Mouse (Mus musculus) CD4-positive, CD25-positive, alpha-beta regulatory T cell, adult 4 months (primary cell): ENCODE data around the gene Cdh24. TPM values are rescaled to one million over a fixed set of nuclear protein-coding genes. Genes with fewer than 3 reads are reported as not detected.
A peak's percentile ranks its signal among the peaks of the same experiment; 100 is the strongest.

ENCODE experiments used
- ATAC-seq: one replicate; pipeline ENCODE4 v1.8.0; 2017
- polyA plus RNA-seq, 2 experiments: library from polyadenylated mRNA; unstranded; fragments of 100-300 nt; shearing (Covaris generic); gene quantifications; one replicate each; pipeline ENCODE4 v1.2.1; 2017

Cdh24 gene
- polyA plus RNA-seq, 2 experiments from 2014 or later = 0.15 to 0.16 TPM

GRCm38 (mm10) chr14:54603686-54604085 lies 37.5 kb downstream of the Cdh24 start:
- ATAC-seq = no peak

DNA sequence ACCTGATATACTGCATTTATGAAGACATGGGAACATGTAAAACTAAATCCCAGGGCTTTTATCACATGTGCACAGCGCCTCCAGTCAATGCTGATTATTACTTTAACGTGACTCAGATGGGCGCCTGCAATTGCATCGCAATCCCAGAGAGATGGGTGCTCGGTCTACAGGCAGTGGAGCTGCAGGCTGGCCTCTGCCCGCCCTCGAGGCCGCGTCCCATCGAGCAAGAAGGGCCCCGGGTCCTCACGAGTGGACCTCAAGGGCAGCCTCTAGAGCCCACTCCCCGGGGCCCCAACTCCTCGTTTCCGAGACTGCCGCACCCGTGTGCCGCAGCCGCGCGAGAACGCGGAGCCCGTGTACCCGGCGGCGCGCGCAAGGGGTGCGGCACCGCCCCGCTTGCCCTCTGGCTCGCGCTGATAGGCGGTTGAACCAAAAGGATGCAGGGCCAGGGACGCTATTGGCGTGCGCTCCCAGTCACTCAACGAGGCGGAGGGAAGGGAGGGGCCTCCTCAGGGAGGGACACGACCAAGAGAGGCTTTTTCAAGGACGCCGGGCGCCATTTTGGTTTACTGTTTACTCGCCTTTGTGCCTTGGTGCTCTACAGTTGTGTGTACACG lies 38.0 kb downstream of the Cdh24 start:
- ATAC-seq = peak; percentile 98

GRCm38 (mm10) chr14:54602613-54603012 lies 38.6 kb downstream of the Cdh24 start:
- peak; percentile 4 for ATAC-seq

GRCm38 (mm10) chr14:54601601-54602000 lies 39.6 kb downstream of the Cdh24 start:
- no peak for ATAC-seq

GRCm38 (mm10) chr14:54597084-54597483 lies 44.1 kb downstream of the Cdh24 start:
- ATAC-seq = no peak

- ATAC-seq = no peak
Observed at GRCm38 (mm10) chr14:54594631-54595414, 46.3 kb downstream of the Cdh24 start.

- ATAC-seq = no peak
Observed at GRCm38 (mm10) chr14:54594055-54594454, 47.1 kb downstream of the Cdh24 start.

DNA sequence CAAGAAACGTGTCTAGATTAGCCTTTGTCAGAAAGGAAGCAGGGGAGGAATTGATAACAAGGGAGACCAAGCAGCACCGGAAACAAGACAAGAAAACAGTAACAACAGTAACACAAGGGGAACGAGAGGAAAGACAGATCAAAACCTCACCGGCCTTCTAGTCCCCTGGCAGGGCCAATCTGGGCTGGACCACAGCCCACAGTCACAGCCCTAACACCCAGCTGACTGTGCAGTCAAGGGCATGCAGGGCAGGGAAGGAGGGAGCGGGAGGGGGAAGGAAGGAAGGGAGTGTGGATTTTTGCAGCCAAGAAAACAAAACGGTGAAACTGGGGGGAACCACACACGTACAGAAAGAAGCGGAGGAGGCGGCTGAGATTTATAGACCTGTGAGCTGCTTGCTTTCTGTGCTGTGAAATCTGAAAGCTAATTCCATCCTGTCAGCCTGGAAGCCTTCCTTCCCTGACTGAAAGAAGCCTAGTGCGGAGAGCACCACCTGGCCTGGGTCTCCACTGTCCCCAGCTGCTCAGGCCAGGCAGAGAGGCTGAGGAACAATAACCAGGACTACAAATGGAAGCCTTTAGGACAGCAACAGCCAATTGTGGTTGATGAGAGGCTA lies 48.7 kb downstream of the Cdh24 start:
- no peak for ATAC-seq

- no peak for ATAC-seq
Observed at GRCm38 (mm10) chr14:54591056-54591455, 50.1 kb downstream of the Cdh24 start.

DNA sequence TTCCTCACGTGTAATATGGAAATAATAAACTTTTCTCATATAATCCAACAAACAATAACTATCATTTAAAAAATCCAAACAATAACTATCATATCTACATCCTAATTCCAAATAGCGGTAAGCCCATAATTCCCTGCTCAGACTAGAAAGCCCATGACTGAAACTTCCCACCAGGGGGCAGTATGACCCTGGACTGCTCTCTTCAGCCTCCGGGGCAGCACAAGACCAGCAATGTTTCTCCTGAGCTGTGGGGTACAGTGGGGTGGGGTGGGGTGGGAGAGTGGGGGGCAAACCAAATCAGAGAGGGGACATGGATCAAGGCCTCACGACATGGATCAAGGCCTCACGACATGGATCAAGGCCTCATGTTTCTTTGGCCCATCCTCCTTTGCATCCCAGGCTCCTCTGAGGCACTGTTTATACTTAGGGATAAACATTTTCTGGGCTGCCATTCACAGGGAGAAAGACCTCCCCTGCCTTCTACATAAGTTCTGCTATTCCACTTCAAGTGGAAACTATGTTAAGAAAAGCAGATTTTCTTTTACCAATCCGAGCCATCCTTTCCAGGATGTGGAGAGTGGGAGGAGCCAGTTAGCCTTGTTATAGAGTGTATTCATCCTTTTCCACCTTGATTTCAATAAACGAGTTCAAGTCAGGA lies 57.4 kb downstream of the Cdh24 start:
- ATAC-seq = peak; percentile 49

GRCm38 (mm10) chr14:54582536-54582935 lies 58.6 kb downstream of the Cdh24 start:
- no peak for ATAC-seq

Other genes with a start within 250 kb of the Cdh24 start
- 1 to 10 TPM; 1.2 to 1.3 TPM for gene Slc7a7, start 223.6 kb downstream of the Cdh24 start, polyA plus RNA-seq
- gene Mrpl52, start 214.5 kb downstream of the Cdh24 start, polyA plus RNA-seq = 100 to 1,000 TPM; 216 to 249 TPM
- not detected for gene Mmp14, start 209.8 kb downstream of the Cdh24 start, polyA plus RNA-seq
- 10 to 100 TPM; 59.9 to 60.2 TPM for gene Lrp10, start 177.2 kb downstream of the Cdh24 start, polyA plus RNA-seq
- 1 to 10 TPM in 1 of 2 experiments, under 1 TPM in 1; 0.54 to 1.1 TPM for gene Rem2, start 165.3 kb downstream of the Cdh24 start, polyA plus RNA-seq
- gene Prmt5, start 123.8 kb downstream of the Cdh24 start, polyA plus RNA-seq = 10 to 100 TPM; 44.9 to 54.8 TPM
- 10 to 100 TPM; 21.0 to 28.8 TPM for gene Haus4, start 86.7 kb downstream of the Cdh24 start, polyA plus RNA-seq
- gene Ajuba, start 63.8 kb downstream of the Cdh24 start, polyA plus RNA-seq = not detected
- 1 to 10 TPM; 3.7 to 6.9 TPM for gene 4931414P19Rik, start 35.4 kb downstream of the Cdh24 start, polyA plus RNA-seq
- 100 to 1,000 TPM; 154 to 163 TPM for gene Psmb5, start 23.3 kb downstream of the Cdh24 start, polyA plus RNA-seq
- gene Psmb11, start 19.9 kb downstream of the Cdh24 start, polyA plus RNA-seq = not detected
- gene Gm17606, start 412 bp downstream of the Cdh24 start, polyA plus RNA-seq = not detected
- 100 to 1,000 TPM in 1 of 2 experiments, 10 to 100 TPM in 1; 98.9 to 105 TPM for gene 1700123O20Rik, start 44.9 kb upstream of the Cdh24 start, polyA plus RNA-seq
- gene Acin1, start 45.6 kb upstream of the Cdh24 start, polyA plus RNA-seq = 100 to 1,000 TPM; 151 to 179 TPM
- gene Gm29776, start 57.5 kb upstream of the Cdh24 start, polyA plus RNA-seq = not detected
- gene Cebpe, start 70.8 kb upstream of the Cdh24 start, polyA plus RNA-seq = not detected
- gene Slc7a8, start 140.6 kb upstream of the Cdh24 start, polyA plus RNA-seq = under 1 TPM in 1 of 2 experiments, not detected in 1; 0.14 TPM
- not detected for gene Rnf212b, start 172.8 kb upstream of the Cdh24 start, polyA plus RNA-seq
- 1 to 10 TPM; 3.4 to 7.6 TPM for gene Homez, start 229.6 kb upstream of the Cdh24 start, polyA plus RNA-seq
- gene Ppp1r3e, start 236.2 kb upstream of the Cdh24 start, polyA plus RNA-seq = 1 to 10 TPM in 1 of 2 experiments, not detected in 1; 1.1 TPM
- gene Bcl2l2, start 242.0 kb upstream of the Cdh24 start, polyA plus RNA-seq = 1 to 10 TPM; 1.3 to 2.7 TPM
- gene Gm20521, start 242.1 kb upstream of the Cdh24 start, polyA plus RNA-seq = not detected